Mouse (Mus musculus): ENCODE measurements around the gene Hcfc1.

DNA sequence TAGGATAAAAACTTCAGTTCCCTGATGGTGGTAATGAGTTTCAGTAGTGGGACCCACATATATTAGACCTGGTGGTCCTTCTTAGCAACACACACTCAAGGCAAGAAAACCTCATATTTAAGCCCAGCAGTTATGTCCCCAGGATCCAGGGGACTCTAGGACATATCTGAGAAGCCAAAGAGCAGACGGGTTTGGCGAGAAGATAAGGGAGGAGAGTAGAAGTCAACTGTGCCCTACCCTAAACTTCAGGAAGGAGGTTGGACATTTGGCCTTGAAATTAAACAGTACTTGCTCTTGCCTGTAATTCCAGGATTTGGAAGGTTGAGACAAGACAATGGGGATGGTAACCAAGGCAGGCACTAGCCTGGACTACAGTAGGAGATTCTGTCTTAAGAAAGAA, 3.6 kb upstream of the Hcfc1 start:
- no peak for TF ChIP-seq CTCF (IDR thresholded peaks at IDR 0.05; ENCODE audit: low read depth, low read length)
- TF ChIP-seq POLR2A (IDR thresholded peaks at IDR 0.05; ENCODE audit: borderline replicate concordance, low read depth, low read length), result no peak

All from bone marrow macrophage, adult 2 months (primary cell).